Mouse (Mus musculus) left cerebral cortex, adult 8-10 months (tissue): ENCODE data around the gene Greb1. TPM values are rescaled to one million over a fixed set of nuclear protein-coding genes. Genes with fewer than 3 reads are reported as not detected.

Experiments used
- DNase-seq, 2 experiments: peaks; one replicate each; pipeline ENCODE4 v3.0.0; 2022; ENCODE audit warnings: low spot score in 2 of 2
- total RNA-seq, 4 experiments: library from RNA; stranded (reverse); gene quantifications; 2 replicates each; pipeline ENCODE4 v1.2.4; 2022

Greb1 gene
- 1 to 10 TPM in 2 of 4 experiments, under 1 TPM in 2; 0.63 to 1.5 (median 1.2) TPM for total RNA-seq

GRCm38 (mm10) chr12:16800259-16800958, at the start of gene Greb1:
TSS of gene Greb1 (minus strand) at chr12:16800886.
- DNase-seq: no peak

- no peak for DNase-seq
These were observed 49.1 kb upstream of the Greb1 start for GRCm38 (mm10) chr12:16849821-16850220.

DNA sequence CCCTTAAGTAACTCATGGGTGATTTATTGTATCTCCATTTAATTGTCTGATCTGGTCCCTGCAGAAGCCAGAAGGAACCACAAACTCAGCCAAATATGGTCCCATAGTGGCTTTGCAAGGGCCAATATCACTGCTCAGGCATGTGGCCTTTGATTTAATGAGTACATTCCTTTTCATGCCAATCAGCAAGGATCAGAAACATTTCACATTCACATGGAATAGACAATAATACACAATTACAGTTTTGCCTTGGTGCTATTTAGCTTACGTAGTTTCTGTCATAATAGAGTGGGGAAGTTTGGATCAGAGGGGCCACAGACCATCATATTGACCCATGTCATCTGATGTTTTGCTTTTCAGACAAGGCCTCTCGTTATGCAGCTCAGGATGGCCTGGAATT, 47.8 kb upstream of the Greb1 start:
- DNase-seq: no peak

DNA sequence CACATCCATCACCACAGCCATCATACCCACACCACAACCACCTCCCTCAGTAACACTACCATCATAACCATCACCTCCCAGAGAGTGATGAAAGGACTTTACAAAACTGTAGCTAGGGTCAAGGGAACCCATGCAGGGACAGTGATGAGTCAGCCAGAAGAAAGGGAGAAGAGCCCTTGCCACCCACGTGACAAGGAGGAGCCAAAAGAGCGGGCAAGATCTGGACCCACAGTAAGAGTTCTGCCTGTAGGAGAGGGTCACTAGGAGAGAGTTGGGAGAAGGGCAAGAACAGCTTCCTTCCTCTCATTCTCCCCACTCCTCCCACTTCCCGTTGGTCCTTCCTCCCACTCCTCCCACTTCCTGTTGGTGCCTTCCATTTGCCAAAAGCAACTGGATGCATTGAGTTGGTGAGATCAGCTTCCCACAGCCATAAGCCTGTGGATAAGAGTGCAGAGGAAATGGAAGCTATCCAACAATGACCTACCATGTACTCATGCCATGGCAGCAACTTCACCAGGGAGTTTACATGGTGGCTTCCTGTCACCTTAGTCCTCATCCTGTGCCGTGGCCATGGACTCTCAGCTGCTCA, 46.6 kb upstream of the Greb1 start:
- no peak for DNase-seq

GRCm38 (mm10) chr12:16844623-16845592, 44.2 kb upstream of the Greb1 start:
- DNase-seq: no peak

DNA sequence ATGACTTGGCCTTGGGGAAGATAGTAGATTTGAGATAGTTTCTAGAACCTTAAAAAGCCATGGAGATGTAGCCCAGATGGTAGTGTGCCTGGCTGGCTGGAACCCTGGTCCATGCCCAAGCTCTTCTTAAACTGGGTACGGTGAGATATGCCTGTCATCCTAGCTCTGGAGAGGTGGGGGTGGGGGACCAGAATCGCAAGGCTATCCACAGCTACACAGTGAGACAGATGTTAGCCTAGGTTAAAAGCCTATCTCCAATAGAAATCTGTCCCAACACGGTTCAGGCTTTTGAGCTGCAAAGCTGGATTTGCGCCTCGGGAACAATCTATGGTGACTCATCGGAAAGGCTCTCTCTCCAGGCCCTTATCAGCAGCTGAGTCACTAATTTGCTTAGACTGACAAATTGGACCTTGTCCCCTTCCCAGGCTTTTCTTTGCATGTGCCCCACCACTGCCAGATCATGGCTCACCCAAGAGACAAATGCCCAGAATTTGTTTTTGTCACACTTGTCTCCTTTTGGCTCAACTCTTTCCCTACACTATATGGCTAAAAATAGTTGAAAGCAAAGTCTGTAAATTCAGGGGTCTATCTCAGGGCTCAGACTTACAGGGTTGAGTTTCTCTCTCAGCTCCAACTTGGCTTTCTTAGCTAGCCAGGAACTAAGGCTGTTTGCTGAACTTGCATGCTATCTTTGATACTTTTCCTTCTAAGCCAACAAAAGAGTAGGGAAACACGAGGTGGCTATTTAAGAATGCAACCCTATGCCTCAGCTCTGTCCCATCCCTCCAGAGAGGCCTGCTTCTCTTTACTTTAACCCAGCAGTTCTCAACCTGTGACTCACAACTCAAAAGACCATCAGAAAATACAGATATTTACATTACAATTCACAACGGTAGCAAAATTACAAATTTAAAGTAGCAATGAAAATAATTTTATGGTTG, 40.4 kb upstream of the Greb1 start:
- DNase-seq: no peak

GRCm38 (mm10) chr12:16837766-16838165, 37.1 kb upstream of the Greb1 start:
- no peak for DNase-seq

DNA sequence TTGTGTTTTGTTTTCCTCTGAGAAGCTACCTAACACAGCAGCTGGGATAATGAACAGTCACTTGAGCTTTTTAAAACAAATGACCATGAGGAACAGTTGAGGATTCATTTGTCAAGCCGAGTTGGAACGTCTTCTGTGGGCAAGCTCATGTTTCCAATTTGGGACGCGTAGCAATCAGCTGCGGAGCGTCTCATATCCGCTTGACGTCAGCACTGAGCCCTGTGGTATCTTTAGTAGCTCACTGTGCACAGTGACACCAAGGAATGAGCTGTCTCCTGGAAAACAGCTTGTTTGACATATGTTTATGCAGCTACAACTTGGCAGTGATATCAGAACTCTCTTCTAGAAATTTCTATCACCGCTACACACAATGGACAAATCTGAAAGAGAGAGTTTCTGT, 35.5 kb upstream of the Greb1 start:
- DNase-seq: peak in 1 of 2 experiments; percentile 87

DNA sequence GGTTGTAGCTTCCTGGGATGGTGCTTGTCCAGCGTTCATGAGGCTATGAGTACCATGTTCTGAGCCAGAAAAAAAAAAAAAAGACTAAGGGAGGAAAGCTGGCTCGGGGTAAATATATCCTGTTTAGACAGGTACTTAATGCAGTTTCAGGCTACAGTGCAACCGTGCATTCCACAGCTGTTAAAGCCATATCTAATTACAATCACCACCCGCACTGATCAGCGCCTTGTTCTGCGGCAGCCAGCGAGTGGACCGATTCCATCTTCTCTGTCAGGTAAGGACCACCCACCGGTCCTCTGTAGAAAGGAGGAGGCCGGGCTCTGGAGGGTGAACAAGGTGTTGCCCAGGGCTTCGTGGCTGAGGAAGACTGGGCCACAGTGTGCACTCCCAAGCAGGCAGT, 34.0 kb upstream of the Greb1 start:
- no peak for DNase-seq

DNA sequence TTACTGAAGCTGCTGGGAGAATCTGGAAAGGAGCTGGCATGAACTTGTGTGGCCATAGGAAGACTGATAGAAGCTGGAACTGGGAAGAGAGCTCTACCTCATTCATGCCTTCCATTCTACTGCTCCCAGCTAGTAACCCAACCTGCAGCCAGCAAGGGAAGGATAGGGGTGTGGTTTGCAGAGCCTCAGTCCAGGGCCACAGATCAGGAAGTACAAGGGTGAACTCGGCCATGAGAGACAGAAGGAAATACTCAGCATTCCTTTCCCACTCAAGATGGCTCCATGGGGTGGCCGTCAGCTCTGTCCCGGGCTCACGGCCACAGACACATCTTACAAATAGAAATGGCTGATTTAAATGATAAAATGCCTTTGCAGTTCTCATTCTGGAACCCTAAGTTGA, 30.4 kb upstream of the Greb1 start:
- DNase-seq: no peak

- no peak for DNase-seq
These were observed 29.1 kb upstream of the Greb1 start for GRCm38 (mm10) chr12:16829785-16830184.

- DNase-seq: no peak
These were observed 27.8 kb upstream of the Greb1 start for GRCm38 (mm10) chr12:16828505-16828904.

DNA sequence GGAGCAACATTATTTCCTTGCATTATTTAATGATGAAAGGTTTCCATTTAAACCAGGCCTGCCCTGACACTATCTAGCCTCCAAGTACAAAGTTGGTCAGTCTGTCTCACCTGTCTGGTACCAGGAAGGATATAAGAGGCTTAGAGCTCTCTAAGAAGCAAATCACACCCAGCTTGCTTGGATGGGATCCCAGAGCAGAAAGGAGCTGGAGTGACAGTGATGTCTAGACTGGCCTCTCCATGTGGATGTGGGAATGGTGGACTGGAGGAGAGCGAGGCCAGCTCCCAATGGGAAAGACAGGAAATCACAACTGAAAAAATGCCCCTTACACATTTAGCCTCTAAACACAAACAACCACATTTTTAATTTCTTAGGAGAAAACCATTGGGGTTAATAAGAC, 23.0 kb upstream of the Greb1 start:
- DNase-seq: no peak

DNA sequence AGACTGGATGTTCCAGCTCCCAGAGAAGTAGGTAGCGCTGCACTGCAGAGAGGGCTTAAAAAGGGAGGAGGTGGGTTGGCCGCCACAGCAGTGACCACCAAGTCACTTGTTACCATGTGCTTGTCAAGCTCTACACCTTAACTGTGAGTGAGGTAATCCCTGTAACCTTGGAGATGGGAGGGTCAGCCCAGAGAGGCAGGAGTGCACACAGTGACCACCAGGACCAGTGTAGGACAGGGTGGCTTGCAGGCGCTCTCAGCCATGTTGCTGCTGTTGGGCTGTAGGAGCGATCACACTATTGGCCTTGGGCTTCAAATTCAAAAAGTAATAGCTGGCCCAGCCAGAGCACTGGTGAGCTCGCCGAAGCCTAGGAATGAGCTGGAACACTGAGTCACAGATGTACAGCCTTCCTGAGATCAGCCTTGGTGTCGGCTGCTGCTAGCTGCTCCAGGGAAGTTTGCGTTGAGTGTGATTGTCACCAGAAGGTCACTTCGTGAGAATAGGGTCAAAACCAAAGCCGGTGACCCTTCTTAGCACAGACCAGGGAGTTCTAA, 21.6 kb upstream of the Greb1 start:
- DNase-seq: no peak

GRCm38 (mm10) chr12:16820761-16821160, 20.1 kb upstream of the Greb1 start:
- no peak for DNase-seq

DNA sequence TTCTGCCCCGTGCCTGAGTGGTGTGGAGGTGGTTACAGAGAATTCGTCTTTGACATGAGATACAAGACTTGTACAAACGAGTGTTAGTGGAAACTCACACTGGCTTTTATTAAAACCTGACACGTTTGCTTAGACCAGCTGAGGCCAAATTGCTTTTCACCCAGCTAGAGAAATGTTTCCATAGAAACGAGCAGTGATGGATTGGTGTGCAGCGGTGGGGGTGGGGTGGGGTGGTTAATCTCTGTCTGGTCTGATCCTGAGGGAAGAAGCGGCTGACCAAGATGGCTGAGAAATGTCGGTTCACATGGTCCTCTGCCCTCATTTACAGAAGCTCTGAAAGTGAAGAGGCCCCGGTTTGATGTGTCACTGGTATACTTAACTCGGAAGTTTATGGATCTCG, 17.8 kb upstream of the Greb1 start:
- no peak for DNase-seq

GRCm38 (mm10) chr12:16817147-16817546, 16.5 kb upstream of the Greb1 start:
- no peak for DNase-seq

GRCm38 (mm10) chr12:16811477-16811876, 10.8 kb upstream of the Greb1 start:
- no peak for DNase-seq

DNA sequence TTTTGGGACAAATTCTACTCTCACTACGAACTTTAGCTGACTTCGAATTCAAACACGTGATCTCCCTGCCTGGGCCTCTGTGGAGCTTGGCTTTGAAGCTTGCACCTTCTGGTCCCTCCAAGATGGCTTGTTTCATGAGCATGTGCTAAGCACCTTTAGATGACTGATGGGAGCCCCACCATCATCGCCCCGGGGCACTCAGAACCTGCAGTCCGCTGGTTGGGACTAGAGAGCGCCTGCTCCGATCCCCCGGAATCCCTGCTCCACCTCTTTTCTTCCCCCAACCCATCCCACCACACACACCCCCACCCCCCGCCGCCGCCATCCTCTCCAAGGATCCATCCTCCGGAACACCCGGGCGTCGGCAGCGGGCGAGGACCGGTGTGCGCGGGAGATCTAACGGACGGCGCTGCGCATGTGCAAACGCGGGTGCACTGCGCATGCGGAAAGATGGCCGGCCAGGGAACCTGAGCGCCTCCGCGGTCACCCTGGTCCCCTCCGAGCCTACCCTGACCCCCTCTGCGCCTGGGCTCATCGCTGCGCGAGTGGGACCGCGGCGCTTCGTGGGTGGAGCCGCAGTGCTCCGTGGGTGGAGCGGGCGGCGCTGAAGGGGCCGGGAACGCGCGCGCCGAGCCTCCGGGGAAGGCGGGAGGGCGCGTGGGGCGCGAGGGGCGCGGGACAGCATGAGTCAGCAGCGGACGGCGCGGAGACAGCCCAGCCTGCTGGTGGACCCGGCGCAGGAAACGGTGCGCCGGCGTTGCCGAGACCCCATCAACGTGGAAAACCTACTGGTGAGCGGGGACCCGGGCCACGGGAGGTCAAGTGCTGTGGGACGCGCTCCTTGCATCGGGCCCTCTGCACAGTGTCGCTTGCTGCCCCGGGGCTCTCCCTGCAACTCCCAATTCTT, 10.1 kb upstream of the Greb1 start, which contains the start of gene E2f6:
Gene E2f6, plus strand, starts transcription at position 439 of the 907 bp plus-strand sequence.
- DNase-seq: peak; percentile 72 to 82
